Mouse (Mus musculus) fat pad, adult 2 months (tissue): ENCODE measurements around the gene Gm20425.

Experiments used
- DNase-seq: peaks from one replicate; pipeline ENCODE4 v3.0.0-alpha.2; 2011; ENCODE audit warnings: low read depth, low spot score; ENCODE audit errors: extremely low read depth

Gene Gm20425

DNA sequence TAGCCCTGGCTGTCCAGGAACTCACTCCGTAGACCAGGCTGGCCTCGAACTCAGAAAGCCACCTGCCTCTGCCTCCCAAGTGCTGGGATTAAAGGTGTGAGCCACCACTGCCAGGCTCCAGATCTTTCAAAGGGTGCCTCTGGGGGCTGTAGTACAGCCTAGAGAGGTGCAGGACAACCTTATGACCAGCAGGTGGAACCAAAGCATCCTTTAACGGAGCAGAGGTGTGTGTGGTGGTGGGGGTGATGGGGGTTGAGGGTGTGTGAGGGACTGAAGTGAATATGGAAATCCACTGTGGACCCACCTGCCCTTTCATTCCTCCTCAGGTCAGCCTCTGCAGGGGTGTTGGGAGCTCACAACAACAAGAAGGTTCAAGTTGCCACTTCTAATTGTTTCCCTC is 4.6 kb downstream of the Gm20425 start:
- DNase-seq, result no peak

DNA sequence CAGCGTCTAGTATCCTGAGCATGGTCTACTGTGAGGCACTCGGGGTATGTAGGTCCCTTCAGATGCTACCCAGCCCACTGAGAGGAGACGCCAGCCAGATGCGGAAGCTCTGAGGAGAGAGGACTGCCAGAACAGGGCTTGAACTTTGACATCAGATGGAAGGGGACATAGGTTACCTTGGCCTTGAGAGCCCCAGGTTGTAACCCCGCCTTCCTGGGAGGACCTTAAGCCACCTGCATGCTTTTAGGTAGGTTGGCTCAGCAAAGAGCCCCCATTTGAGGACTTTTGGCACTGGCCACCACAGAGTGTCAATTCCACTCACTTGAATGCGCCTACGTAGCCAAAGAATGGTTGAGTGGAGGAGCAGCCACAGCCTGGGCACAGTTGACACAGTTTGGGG is 5.4 kb downstream of the Gm20425 start:
- no peak for DNase-seq

DNA sequence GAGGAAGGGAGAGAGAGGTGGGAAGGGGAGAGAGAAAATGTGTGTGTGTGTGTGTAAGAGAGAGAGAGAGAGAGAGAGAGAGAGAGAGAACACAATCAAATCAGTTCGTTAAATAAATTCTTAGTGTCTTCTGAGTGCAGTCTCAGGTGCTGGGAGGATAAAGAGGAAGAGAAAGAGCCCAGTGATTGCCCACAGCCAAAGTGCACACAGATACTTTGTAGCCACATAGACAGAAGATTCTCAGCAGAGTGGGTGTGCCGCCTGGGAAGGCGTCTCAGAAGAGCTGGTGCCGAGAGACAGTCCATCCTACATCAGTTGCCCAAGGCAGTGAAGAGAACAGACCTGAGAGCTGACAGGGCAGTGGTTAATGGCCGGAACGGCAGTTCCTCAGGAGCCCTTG is 15.8 kb downstream of the Gm20425 start:
- DNase-seq, result no peak

DNA sequence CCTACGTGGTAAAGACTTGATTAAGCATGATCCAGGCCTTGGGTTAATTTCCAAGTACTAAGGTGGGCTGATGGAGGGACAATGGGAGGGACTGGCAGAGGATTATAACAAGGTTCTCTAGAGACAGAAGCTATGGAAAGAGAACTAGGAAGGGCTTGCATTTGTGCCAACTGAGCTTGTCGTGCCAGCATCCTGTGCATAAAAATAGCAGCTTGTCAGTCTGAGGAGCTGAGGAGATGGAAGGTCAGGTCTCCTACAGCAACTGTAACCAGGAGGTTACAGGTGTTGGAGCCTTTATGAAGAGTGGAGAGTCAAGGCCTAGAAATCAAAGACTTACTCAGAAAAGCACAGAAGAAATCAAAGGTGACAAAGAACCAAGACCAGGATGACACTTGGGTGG is 16.5 kb downstream of the Gm20425 start:
- no peak for DNase-seq

DNA sequence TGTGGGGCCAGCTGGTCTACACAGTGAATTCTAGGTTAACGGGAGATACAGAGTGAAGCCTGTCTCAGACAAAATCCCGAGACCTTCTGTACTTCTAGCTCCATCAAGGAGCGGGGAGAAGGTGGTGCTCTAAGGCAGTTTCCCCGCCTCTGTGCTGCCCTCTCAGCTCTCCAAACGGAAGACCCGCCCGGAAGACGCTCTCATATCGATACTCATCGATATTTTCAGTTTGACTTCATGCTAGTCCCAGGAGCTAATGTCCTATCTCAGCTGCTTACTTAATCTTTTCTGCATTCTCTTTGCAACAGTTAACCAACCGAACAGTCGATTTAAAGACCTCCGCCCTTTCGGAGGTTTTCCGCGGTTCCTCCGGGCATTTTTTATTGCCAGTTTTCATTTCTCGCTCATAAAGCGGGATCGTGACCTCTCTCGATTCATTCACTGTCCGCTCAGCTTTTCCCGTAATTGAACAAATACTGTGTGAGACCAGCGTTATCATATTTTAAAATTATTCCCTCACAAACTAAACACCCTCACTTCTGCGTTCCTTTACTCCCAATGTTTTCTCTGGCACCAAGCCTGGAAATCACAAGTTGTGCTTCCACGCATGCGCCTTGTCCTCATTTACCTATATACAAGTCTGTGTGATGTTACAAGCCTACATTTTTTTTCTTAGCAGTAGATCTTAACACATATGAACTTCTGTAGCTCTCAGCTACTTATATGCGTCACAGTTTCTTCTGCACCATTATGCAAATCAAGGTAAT is 17.3 kb downstream of the Gm20425 start:
- DNase-seq, result no peak

DNA sequence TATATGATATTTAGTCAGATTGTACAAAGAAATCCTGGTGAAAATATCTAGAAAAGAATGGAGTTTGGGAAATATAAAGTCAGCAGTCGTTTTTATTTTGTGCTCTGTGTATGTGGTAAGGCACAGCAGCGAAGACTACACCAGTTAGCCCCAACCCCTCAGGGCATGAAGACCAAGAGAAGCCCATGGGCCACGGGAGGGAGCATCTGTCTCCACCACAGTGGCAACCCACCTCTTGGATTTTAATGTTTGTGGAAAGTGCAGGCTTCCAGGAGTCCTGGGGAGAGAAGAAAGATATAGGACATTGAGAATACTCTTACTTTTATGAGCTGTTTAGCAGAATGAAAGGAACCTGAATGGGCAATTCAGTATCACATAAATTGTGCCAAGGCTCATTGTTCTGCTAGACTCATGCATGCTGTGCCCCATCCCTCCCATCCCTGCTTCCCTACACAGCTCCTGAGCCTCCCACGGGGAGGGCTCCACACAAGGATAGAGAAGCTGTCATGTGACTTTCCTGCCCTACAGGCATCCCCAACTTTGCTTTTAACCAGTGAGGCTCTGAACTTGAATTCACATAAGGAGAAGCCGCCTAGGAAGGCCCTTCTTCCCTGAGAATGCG is 21.2 kb downstream of the Gm20425 start:
- no peak for DNase-seq

DNA sequence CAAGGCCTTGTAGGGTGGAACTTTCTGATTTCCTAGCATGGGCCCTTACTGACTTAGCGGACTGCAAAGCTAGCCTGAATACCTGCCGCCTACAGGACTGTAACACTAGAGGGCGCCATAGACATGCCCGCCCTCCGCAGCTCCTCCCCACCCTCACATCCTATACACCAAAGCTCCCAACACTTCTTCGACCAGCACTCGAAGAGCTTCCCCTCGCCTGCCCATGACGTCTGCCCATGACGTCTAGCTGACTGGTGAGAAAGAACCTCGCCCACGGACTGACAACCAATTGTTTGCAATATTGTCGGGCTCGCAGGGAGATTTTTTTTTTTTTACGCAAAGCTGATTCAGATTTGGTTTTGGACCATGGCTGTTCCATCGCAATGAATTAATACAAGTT is 22.3 kb downstream of the Gm20425 start:
- no peak for DNase-seq

DNA sequence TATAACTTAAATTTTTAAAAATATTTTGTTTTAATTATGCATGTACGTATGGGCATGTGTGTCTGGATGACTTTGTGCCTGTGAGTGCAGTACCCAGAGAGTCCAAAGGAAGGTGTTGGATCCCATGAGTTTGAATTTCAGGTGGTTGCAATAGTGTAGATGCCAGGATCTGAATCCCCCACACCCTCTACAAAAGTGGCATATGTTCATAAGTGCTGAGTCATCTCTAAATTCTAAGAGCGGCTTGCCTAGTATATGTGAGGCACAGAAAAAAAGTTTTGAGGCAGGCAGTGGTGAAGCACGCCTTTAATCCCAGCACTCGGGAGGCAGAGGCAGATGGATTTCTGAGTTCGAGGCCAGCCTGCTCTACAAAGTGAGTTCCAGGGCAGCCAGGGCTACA is 24.3 kb downstream of the Gm20425 start:
- DNase-seq, result no peak

DNA sequence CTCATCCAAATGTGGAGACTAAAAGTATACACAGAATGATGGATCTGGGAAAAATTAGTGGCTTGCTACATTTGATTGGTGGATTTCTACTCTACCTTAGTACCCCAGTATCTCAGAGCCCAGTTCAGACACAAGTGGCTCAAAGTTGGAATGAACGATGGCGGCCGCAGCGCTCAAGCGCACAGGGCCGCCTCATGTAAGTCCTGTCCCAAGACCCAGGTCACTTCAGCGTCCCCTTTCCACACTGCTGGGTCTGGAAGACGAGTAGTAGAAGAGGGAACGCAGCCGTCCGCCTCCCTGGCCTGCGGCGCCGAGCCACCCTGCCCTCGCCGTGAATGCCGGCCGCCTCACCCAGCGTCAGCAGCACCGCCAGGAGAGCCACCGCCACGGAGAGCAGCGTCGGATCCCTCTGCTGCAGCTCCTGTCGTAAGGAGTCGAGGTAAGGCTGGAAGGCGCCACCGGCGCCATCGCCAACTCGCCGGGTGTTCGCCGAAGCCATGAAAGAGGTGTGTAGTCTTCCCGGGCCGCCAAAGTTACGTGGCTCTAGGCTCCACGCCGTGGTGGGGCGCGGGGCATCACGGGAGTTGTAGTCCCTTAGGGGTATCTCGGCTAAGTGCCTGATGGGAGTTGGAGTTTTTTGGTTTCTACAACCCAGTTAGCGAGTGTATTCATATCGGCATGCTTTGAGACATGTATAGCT is 28.4 kb downstream of the Gm20425 start, which contains the start of gene Srprb:
TSS of gene Srprb (minus strand) at position 577 of the 700 bp plus-strand sequence.
- DNase-seq, result peak; percentile 28

DNA sequence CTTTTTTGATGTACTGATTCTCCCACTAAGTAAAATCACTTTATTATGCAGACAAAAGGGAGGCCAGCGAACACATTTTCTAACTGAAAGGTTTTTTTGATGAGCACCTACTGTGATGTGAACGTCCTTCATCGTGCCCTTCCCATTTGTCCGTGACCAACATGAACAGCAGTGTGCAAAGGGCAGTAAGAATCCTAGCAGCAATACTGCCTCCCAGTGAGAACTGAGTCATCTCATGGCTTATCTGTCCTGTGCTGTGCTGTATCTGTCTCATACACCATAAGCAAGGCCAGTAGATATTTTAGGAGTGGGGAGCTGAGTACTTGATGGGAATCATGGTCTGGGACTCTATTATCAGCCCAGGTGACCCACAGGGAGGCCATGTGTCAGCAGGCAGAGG is 41.7 kb downstream of the Gm20425 start:
- no peak for DNase-seq

DNA sequence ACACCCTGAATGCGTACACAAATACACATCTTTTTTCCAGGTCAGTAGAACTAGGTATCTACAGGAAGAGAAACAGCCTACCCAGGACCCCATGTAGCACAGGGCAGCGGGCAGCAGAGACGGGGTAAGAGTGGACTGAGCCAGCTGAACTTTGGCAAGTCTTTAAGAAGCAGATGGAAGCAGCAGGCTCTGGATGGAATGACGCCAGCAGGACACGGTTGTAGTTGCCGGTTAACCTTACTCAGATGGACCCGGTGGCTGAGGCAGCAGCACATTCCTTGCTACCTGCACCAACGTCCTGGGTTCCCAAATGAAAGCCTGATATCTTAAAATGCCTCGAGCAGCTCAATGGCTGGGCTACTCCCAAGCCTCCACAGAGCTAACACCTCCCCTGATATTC is 43.4 kb downstream of the Gm20425 start:
- no peak for DNase-seq

DNA sequence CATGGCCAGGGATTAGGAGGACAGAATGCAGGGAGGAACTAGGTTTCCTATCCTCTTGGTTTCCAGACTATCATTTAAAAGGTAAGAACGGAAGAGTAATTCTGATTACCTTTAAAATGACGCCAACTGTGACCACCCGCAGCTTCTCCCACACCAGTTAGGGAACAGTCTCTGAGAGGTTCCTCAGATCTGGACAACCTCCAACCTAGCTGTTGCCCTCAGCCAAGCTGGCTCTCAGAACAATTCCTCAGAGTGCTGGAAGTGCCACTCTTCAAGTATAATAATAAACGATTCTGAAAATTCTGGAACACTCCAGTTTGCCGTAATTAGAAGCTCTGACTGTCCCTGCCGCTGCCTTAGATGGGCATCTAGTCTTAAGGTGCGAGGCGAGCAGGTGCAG is 44.2 kb downstream of the Gm20425 start:
- no peak for DNase-seq

DNA sequence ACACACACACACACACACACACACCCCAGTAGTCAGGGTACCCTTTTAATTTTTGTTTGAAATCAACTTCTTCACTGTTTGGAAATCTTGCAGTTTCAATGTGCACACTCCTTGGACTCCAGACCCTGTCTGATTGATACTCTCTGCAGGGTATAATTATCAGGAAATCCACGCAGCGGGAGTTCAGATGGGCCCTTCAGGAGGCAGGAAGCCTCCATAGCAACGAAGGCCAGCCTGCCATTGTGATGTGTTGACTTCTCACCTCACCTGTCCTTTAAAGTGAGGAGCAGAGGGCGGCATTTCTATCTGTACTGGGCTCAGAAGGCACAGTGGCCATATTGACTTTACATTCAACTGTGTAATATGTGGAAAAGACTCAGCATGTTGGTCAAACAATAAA is 45.3 kb downstream of the Gm20425 start:
- no peak for DNase-seq

DNA sequence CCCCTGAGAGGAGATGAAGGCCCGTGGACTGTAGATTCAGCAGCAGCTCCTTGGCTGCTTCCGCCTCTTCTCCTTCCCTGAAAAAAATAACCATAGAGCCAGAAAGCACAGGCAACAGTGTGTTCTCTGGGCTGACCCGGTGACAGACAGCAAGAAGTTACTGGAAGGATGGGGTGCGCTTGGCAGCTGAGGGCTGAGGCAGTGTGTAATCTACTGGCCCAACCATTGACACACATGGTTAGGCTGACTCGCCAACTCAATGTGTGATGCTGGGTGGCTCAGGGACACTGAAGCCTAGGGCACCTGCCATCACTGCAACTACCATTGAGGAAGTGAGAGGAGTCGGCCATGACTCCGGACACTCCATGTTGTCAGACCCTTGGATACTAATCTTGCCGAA is 48.2 kb downstream of the Gm20425 start:
- DNase-seq, result no peak

DNA sequence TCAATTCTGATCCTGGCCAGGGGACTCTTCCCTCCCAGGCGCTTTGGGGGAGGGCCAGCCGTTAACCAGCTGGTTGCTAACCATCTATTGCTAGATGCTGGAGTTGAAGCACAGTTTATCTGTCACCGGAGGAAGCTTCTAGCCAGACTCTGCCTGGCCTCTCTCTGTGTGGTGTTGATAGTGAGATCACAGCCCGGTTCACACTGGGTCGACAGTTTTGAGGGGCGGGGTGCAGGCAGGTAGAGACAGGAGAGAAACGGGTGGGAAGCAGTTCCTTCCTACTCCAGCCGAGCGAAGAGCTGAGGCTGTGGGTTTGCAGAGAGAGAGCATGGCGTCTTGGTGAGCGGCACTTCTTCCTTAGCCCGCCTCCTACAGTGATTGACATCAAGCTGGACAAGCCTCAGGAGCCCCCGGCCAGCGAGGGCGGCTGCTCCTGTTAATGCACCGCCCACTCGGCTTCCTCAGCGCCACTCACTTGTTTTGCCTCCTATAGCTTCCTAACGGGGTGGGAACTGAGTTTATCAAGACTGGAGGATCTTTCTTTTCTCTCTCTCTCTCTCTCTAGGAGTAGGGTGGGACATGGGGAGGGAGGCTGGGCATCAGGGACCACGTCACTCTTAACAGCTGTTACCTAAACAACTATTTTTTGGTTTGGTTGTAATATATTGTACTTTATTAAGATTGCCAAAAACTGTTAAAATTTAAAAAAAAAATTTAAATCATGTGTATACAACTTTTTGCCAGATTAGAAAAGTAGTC is 49.1 kb downstream of the Gm20425 start:
- DNase-seq, result peak; percentile 10

DNA sequence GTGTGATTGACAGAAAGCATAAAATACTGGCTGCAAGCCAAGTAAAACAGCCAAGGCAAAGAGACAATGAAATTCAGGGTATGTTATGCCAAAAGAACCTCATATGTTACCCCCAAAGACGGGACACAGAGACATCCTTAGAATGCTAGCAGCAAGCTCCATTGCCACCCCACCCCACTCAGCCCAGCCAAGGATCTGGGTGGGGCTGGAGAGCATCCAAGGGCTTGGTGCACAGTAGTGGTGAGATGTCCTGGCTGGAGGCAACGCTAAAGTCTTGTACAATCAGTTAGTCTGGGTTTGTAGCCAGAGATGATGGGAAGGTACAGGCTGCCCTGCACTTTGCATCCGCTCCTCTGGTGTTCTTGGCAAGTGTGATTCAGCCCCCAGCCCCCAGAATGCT is 49.8 kb downstream of the Gm20425 start:
- peak; percentile 3 for DNase-seq

DNA sequence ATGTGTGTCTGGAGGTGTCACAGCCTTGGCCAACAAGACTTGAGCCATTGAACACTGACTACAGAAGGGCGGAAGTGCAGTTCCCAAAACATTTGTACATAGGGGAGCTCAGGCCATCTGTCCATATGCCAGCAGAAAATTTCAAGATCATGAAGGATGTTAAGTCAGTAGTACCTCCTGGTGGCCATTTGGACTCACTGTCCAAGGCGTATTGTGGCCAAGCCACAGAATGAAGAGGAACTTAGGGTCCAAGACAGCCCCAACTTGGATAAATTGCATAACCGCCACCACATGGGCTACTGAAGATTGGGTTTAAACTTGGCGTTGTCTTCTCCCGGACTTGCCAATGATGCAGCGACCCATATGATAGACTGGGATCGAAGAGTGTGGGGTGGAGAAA is 54.4 kb downstream of the Gm20425 start:
- no peak for DNase-seq

DNA sequence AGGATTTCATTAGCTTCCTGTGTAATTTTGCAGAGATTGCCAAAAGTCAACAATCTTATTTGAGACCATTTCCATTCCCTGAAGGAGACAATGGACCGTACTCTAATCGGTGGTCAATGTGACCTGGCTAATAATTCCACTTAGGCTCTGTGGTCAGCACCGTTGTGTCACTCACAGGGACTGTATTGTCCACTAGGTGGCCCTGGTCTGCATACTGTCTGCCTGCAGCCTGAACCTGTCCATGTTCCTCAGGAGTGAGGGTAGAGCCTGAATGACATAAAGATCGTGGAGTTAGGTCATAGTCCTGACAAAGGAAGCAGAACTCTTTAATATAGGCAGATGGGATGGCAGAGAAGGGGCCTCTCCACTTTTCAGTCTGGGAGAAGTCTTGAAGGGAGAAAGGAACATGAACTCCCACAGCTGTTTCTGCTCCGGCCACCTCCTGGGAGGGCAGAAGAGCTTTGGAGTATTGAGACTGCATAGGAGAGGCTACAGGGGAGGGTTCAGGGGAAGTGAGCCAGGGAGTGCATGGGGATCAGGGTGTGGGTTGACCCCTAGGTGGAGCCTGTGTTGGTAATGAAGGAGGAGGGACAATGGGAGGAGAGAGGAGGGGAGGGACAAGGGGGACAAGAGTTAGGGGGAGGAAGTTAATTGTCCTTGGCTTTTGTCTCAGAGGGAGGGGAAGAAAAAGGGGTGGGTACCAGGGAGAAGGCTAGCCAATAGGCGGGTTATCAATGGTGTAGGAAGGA is 55.2 kb downstream of the Gm20425 start:
- DNase-seq, result no peak

DNA sequence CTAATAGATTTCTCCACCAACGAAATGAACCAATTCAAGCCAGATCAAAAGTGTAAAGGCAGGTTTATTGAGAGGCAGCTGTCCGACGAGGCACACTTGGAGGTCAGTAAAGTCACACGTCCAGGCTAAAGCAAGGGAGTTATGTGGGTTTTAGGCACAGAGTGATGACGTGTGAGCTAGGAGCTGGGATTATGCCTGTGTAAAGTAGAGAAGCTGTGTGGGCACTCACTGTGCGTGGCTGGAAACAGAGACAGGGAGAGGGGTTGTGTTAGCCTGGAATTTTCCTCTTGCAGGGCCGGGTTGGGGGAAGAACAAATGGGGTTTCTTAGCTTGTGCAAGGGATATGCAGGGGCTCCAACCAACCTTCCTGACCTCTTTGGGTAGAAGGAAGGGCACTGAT is 61.3 kb downstream of the Gm20425 start:
- no peak for DNase-seq

DNA sequence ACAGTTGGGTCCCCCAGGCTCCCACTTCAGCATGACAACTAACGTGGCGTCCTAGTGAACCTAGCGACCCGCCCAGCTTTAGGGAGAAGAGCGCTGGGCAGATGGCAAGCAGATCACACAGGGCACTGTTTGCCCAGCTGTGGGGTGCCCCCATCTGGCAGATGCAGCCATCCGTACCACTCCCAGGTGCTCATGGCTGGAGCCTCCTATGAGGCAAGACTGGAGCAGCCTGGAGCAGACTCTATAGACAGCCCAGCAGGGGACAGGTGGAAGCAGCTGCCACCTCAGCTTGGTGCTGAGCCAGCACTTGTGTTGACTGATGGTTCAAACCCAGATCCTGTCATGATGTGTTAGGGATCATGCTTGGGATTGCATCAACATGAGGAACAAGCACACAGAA is 62.1 kb downstream of the Gm20425 start:
- DNase-seq, result no peak

DNA sequence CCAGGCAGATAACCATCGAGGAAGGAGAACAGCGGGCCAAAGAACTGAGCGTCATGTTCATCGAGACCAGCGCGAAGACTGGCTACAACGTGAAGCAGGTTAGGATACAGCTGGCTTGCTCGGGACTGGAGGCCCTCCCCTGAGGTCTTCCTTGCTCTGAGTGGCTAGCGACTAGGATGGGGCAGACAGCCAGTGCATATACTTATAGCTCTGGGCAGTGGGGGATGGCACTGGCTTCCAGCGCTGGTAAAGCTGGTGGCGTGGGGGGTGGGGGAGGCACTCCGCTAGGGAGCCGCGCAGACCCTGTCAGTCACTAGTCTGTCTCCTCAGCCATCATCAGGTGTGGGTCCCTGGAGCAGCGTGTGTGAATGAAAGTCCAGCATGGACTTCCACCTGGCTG is 66.3 kb downstream of the Gm20425 start:
- no peak for DNase-seq
